Mouse (Mus musculus) left cerebral cortex, postnatal 14 days (tissue): ENCODE data around the gene Mapre3. TPM values are rescaled to one million over a fixed set of nuclear protein-coding genes. Genes with fewer than 3 reads are reported as not detected.

Experiments used
- DNase-seq, 2 experiments: peaks; one replicate each; pipeline ENCODE4 v3.0.0; 2021 to 2022; ENCODE audit warnings: low spot score in 2 of 2, mixed read lengths in 1 of 2
- intact Hi-C: fragments of 180-260 bp; cut with DNase I; formaldehyde crosslinking; loops from one replicate; pipeline ENCODE4 v1.15.1; 2025
- long read RNA-seq, 2 experiments: library from polyadenylated mRNA; stranded (forward); transcript quantifications; one replicate each; pipeline ENCODE4 v2.0.0; 2021
- total RNA-seq, 2 experiments: library from RNA; stranded (reverse); gene quantifications; 2 replicates each; pipeline ENCODE4 v1.2.3; 2021

Mapre3 gene
- 100 to 1,000 TPM; 214 to 218 TPM for total RNA-seq
- long read RNA-seq, experiment 1, transcript Mapre3-202 (7 exons, 1,816 nt) = minor isoform, 95 of 249 reads
- long read RNA-seq, experiment 1, transcript Mapre3-201 (7 exons, 2,021 nt) = major isoform, 108 of 249 reads
- long read RNA-seq, experiment 1, partial matches to known transcripts = 9 of 249 reads
- long read RNA-seq, experiment 1, other reads (novel, unspliced or antisense) = 34 of 249 reads
- long read RNA-seq, experiment 2, transcript Mapre3-204 (3 exons, 488 nt) = minor isoform, 8 of 212 reads
- long read RNA-seq, experiment 2, transcript Mapre3-202 (7 exons, 1,816 nt) = major isoform, 86 of 212 reads
- long read RNA-seq, experiment 2, transcript Mapre3-201 (7 exons, 2,021 nt) = minor isoform, 78 of 212 reads
- long read RNA-seq, experiment 2, partial matches to known transcripts = 31 of 212 reads
- long read RNA-seq, experiment 2, other reads (novel, unspliced or antisense) = 8 of 212 reads

DNA sequence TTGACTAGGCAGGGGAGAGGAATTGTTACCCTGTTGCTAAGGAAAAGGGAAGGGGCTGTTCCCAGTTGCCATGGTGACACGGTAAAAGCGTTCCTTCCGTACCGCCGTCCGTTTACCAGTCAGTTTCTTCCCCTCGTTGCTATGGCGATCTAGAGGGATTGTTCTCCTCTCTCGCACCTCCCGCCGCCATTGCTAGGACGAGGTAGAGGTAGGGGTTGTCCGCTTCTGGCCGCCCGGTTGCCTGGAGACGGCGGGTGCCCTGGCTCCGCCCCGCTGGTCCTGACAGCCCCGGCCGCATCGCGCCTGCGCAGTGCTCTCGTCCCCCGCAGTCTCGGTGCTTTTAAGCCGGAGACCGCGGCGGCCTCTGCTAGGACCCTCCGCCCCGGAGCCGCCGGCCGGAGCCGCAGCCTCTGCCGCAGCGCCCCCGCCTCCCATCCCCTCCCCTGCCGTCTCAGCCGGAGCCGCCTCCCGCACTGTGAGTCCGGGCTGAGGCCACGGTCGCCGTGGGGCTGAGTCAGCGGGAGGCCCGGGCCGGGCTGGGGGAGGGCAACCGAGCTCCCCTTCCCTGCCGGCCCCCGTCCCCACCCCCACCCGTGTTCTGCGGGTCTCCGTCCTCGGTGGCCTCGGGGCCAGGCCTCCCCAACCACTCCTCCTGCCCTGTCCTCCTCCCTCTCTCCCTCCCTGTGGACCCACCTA lies at the start of gene Mapre3:
TSS of gene Mapre3 (plus strand) at position 218 of the 696 bp plus-strand sequence.
- DNase-seq = peak; percentile 93 to 96
- intact Hi-C loops = loop anchor here (5.0 kb wide), 2 partner anchors 43 to 73 kb away; partner anchors contain the start of gene Agbl5

DNA sequence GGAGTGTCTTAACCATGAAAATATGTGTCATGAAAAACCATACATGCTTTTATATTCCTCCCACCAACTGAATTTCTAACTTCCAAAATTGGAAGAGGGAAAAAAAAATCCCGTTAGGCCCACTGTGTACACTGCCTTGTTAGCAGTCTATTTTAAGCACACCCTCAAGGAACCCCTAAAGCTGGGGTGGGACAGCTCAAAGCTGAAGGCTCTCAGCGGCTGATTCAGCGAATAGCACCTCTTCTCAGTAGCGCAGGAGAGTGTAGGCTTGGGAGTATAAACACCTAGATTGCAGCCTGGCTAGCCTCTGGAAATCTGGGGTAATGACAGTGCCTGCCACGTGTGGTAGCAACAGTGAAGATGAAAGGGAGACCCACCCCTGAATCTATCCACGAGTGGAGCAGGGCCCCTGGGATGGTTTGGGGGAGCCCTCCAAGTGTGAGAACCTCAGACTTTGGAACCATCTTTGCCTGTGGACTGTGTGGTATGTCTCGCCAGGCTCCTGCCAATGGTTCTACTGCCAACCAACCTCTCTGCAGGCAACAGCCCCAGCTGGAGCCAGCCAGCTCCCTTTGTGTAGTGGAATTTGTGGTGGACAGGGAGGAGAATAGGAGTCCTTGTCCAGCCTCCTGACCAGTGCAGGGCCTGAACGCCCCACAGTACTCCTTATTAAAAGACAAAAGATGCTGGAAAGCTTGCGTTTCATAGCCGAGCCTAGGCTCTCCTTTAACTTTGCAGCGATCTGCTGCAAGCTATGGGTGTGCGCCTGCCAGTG lies 48.7 kb upstream of the Mapre3 start:
- no peak for DNase-seq
- intact Hi-C loops = no loop called here

DNA sequence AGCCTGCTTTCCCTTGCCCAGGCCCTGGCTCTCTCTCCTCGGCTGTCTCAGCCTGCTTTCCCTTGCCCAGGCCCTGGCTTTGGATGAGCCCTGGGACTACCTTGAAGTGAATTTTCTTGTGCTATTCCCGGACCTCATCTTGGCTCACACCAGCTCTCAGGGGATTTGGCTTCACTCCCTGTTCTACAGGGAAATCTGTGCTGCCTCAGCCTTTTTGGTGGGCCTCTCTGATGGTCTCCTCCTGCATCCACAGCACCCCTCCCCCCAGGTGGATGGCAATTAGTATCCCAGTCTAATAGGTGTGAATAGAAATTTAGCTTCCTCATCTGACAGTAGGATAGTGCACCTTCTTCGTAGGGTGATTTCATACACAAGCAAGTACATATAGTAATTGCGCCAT lies 46.4 kb upstream of the Mapre3 start:
- DNase-seq = no peak

DNA sequence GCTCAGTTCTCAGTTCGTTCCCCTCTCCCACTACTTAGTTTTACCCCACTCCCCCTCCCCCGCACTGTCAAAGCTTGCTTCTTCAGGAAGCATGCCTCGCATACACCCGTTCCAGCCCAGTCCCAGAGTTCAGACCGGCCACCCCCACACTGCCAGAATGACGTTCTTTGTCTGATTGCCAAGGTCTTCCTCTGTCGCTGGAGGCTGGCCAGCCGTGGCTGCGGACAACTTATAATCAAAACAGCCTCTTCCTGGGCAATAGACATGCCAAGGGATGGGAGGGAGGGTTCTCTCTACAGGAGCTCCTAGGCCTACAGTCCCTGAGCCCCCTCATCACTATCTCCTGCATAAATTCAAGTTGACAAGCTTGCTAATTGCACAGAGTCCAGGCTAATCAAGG lies 45.8 kb upstream of the Mapre3 start:
- intact Hi-C loops = no loop called here
- no peak for DNase-seq

More for the DNA sequence above, 46.4 kb upstream of the Mapre3 start:
- intact Hi-C loops = no loop called here

DNA sequence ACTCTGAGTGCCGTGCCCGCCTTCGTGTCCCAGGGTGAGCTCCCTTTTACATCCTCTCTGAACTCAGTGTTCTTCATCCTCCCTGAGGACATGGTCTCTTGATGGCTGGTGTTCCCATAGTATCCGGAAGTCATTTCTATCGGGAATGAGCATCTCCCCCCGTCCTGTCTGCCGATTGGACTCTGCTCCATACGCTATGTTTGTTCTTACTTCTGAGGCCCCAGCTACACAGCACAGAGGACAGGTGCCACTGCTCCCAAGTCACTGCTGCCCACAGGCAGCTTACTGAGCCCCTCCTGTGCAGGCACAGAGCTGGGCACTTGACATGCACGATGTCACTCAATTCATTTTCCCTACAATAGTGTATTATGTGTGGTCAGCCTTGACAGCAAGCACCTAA lies 45.4 kb upstream of the Mapre3 start:
- no peak for DNase-seq
- intact Hi-C loops = no loop called here

DNA sequence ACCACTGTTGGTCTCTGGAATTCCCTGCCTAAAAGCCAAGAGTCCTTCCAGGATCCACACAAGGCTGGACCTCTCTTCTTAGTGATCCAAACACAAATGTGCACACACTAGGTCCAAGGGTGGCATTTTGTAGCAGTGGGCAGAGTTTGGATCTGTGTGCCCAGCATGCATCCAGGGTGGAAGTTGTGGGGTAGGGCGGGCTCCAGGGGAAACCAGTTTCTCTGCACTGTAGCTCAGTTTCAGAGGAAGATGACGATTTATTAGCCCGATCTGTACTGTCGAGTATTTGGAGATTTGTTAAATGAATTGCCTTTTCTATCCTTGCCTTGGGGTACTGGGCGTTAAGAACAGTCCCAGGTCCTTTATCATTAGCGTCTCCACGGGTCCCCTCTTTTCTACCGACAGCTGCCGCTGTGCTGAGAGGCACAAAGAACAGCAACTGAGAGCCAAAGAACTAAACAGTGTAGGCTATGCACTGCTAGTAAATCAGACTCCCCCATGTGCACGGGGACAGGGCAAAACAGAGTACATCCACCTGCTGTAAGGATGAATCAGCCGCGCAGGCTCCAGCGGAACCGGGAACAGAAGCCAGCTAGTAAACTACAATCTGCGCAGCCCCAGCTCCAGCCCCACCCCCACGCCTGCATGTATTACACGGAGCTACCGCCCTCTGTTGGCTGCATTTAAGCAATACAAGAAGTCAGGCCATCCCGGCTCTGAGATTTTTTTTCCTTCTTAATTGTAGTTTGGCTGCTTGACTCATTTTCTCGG lies 39.7 kb upstream of the Mapre3 start:
- intact Hi-C loops = loop anchor here (1.0 kb wide), 1 partner anchor 65 kb away; no protein-coding TSS in a partner anchor
- peak; percentile 95 to 97 for DNase-seq

DNA sequence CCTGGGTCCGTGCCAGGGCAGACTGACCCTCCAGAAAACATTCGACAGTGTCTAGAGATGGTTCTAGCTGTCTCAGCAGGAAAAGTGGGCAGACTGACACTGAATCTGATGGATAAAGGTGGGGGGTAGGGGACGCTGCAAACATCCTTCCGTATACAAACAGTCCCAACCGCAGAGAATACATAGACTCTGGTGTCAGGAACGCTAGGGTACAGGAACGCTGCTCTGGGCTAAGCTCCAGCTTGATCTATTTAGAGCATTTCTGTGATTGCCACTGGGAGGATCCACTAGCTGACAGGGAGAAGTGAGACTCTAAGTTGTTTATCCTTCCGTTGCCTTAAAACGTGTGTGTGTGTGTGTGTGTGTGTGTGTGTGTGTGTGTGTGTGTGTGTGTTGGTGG lies 33.7 kb upstream of the Mapre3 start:
- intact Hi-C loops = no loop called here
- peak; percentile 47 to 75 for DNase-seq

DNA sequence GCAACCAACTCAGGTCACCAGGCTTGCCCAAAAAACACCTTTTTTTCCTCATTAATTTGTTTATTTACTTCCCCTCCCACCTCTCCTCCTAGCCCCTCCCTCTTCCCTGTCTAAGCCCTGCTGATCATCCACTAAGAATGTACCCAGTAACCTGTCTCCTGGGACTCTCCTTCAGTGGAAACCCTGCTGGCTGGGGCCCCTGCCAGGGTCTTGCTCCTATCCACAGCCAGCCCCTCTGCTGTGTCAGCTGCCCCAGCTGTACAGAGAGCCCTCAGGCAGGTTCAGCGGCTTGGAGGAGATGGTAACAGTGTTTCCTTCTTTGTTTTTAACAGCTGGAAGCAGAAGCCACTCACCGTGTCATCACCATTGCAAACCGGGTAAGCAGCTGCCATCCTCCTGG lies 33.3 kb upstream of the Mapre3 start:
- DNase-seq = no peak
- intact Hi-C loops = no loop called here

DNA sequence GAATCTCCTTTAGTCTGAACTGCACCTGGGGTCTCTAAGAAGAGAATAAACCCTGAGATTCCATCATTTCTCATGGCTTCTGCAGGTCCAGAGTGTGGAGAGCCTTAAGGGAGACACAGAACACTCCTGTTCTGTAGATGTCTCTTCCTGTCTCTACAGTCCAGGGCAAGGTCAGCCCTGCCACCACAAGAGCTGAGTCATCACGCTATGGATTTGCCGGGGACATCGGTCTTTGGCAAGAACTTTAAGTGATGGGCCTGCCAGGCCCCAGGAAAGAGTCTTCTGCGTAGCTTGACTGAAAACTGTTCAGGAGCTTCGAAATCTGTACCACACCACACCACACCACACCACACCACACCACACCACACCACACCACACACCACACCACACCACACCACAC lies 27.1 kb upstream of the Mapre3 start:
- intact Hi-C loops = no loop called here
- no peak for DNase-seq

DNA sequence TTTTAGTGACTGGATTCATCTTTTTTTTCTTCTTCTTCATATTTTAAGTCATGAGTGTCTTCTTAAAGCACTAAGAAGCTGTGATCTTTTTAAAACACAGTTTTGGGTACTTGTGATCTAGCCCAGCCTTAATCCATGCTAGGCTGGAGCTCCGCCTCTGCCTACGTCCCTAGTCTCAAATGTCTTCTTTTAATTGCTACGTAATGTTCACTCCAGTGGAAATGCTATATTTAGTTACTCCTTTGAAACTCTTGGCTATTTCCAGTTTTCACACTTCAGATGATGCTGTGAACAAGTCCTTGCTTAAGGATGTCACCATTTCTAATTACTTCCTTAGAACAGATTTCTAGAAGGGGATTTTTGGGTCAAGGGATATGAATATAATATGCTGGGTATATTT lies 24.4 kb upstream of the Mapre3 start:
- peak in 1 of 2 experiments; percentile 54 for DNase-seq
- intact Hi-C loops = no loop called here

DNA sequence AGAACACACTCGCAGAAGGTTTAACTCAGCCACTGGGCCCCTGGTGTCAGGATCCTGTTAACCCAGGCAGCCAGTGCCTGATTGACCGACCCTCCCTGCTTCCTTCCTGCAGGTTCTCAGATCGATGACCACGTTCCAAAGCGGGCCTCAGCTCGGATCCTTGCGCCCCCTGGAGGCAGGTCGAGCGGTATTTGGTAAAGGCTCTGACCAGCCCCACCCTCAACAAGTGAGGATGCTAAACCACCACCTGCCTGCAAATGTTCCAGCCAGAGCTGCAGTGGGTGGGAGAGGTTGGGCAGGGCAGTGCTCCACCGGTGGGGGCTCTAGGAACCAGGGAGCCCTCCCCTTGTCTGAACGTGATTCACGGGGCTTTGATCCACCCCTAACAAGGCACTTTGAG lies 18.3 kb upstream of the Mapre3 start:
- intact Hi-C loops = loop anchor here (2.0 kb wide), 1 partner anchor 87 kb away; no protein-coding TSS in a partner anchor

DNA sequence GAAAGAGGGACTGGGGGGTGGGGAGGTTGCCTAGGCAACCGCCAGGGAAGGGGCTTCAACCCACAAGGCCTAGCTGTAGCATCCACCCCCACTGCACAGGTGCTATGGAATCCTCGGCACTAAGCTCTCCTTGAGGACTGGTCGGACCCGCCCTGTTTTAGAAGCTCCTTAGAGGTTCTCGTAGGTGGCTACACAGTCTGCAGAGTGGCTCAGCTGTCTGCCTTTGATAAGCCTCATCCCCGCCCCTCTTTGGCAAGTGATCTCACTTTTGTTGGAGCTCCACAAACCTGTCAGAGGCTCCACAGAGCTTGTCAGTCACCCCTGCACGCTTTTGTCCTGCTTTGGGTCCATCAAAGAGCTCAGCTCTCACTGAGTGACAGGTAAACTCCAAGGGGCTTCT lies 17.0 kb upstream of the Mapre3 start:
- intact Hi-C loops = loop anchor here (2.0 kb wide), 1 partner anchor 89 kb away; no protein-coding TSS in a partner anchor

More for the DNA sequence above, 18.3 kb upstream of the Mapre3 start:
- DNase-seq = peak; percentile 81 to 82

DNA sequence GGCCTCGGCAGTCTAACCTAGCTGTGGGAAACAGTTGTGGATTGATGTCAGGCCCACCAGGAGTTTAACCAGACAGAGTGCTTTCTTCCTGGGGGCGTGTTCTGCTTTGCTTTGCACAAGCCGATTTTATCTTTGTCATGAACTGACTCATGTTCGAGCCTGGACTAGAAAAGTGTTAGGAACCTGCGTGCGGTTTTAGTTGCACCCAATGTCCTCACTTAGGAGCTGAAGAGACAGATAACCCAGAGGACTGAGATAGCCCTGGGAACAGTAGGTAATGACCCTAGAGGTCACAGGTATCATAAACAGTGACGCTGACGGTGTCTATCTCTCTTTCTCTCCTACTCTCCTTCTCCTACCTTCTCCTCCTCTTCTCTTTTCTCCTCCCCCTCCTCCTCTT lies 16.5 kb upstream of the Mapre3 start:
- intact Hi-C loops = loop anchor here (2.0 kb wide), 1 partner anchor 89 kb away; no protein-coding TSS in a partner anchor
- no peak for DNase-seq

More for the DNA sequence above, 17.0 kb upstream of the Mapre3 start:
- DNase-seq = peak in 1 of 2 experiments; percentile 57

DNA sequence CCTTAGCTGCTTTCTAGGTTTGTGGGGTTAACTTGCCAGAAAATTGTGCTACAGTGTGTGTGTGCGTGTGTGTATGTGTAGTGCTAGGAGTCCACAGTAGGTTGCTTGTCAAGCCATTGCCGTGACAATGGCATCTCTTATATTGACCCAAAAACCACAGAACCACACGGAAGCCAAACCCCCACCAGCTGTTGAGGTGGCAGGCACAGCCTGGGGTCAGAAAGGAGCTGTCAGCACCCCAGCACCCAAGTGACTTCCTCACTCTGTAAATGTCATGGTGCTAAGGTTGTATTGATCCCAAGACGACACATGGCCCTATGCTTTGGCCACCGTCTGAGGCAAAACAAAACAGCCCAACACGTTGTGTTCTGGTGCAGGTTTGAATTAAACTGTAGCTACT lies 15.5 kb upstream of the Mapre3 start:
- intact Hi-C loops = no loop called here
- DNase-seq = no peak

DNA sequence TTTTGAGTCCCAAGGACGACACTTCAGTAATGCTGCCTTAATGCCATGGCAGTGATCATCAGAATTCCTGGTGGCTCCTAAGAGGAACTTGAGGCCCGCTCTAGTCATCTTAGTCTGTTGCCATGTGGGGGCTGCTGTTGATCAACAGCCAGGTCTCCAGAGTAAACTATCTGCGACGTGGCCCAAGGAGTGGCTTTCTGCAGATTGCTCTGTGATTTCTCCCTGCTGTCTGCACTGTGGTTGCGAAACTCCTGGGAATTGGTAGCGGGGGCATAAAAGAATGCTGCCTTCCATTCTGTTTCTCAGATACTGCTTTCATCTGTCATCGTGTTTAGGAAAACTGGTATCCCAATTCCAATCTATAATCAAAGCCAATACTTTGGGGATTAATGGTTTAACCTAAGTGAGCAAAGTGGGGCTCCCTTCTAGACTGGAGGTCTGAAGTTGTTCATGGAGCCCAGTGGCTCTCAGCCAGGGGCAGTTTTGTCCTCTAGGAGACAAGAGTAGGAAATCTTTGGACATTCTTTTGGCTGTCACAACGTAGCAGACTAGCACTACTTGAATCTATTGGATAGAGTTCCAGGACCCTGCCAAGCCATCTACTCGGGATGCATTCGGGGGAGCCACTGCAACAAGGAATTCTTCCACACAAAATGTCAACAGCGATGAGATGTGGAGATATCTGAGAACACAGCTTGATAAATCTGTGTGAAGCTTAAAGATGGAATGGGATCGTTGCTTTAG lies 11.5 kb upstream of the Mapre3 start:
- no peak for DNase-seq
- intact Hi-C loops = no loop called here

DNA sequence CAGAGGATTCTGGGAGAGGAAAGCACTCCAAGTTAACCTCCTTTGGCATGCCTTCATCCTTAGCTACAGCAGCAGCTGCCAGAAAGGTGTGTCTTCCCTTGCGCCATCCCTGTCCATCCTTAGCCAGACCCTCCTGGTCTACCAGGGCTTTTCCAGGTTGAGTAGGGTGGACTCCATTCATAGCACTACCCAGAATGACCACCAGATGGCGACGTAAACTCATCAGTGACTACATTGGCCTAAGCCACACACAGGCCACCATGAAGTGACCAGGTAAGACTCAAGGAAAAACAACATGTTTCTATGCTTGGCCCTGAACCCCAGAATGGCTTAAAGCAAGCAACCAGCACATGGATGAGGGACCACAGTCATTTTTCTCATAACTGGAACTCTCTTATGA lies 8.3 kb upstream of the Mapre3 start:
- intact Hi-C loops = loop anchor here (5.0 kb wide), 2 partner anchors 111 to 191 kb away; no protein-coding TSS in a partner anchor

DNA sequence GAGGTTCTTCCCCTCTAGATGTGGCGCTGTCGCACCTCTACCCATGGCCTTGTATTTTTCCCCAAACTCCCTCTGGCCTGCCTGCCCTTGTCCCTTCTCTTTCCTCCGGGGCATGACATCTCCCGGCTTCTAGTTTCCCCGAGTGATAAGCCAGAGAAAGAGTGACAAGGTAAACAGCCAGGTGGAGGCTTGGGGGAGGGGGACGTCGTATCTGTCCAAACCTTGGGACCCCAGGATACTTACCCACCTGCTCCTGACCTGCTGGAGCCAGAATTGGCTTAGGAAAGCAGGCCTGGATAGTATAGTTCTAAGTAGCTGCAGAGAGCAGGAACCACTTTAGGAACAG lies 652 bp downstream of the Mapre3 start:
- intact Hi-C loops = no loop called here

More for the DNA sequence above, 8.3 kb upstream of the Mapre3 start:
- DNase-seq = peak; percentile 81 to 91

DNA sequence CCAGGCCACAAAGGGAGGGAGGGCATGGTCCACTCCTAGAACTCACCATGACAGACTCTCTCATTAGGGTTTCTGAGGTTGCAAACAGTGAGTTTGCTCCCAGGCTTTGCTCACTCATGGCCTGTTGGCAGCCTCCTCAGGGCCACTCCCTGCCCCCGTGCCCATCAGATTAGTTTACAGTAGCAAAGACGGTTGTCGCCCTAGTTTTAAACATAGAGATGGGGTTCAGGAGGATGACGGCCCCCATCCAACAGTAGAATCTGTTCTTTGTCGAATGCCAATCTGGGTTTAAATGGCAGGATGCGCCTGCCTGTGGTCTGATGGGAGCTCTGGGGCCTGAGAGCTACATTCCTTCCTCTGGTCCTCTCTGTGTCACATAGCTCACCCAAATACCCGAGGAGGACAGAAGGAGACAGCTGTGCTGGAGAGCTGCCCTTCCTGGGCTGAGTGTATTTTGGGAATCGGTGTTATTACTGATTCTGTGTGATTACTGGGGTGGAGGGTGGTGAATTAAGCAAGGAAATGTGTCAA lies 1.9 kb downstream of the Mapre3 start:
- intact Hi-C loops = no loop called here
- DNase-seq = no peak

More for the DNA sequence above, 652 bp downstream of the Mapre3 start:
- no peak for DNase-seq
